Mouse (Mus musculus) heart, adult 2 months (tissue): ENCODE measurements around the gene Abcc8.

Source experiments
- CTCF ChIP-seq: fragments of 200-600 bp; IDR thresholded peaks from 2 replicates; pipeline ENCODE4 v1.8.1; 2022; ENCODE audit warnings: antibody characterized with exemption, mild to moderate bottlenecking, moderate library complexity
- EP300 ChIP-seq: fragments of 200-500 bp; IDR thresholded peaks from 2 replicates; pipeline ENCODE4 v1.6.1; 2011; ENCODE audit warnings: low read depth, low read length, control low read depth; ENCODE audit not compliant: insufficient read depth
- POLR2A ChIP-seq: fragments of 200-500 bp; IDR thresholded peaks from 2 replicates; pipeline ENCODE4 v1.6.1; 2011; ENCODE audit warnings: mild to moderate bottlenecking, low read depth, low read length, control low read depth; ENCODE audit not compliant: insufficient read depth

DNA sequence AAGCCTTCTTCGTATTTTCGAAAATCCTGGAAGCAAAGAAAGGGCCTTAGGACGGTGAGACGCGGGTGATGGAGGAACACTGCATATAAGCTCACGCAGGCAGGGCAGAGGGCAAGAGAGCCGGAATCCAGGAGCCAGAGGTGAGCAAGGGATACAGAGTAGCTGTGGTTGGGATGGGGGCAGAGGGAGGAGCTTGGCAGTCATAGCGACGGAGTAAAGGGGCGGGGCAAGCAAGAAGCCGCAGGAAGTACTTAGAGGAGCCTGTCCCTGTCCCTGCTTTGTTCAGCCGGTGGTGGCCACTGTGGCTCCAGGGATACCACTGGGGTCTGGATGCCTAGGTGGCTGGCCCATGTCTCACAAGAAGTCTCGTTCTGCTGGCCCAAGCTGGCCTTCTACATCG is 21.8 kb upstream of the Abcc8 start:
- TF ChIP-seq CTCF (no peak), POLR2A (no peak), EP300 (no peak)
